Mouse (Mus musculus): Measurements from ENCODE around the gene Inpp4b.

GRCm38 (mm10) chr8:81707436-81707835 lies 365.1 kb downstream of the Inpp4b start:
- no peak for TF ChIP-seq CTCF (IDR thresholded peaks at IDR 0.05; ENCODE audit: low read depth, low read length)
- no peak for TF ChIP-seq POLR2A (IDR thresholded peaks at IDR 0.05; ENCODE audit: borderline replicate concordance, low read depth, low read length)

Measured in bone marrow macrophage, adult 2 months (primary cell).